9 mouse cellular contexts compared by ENCODE assay signal in the genomic region with DNA sequence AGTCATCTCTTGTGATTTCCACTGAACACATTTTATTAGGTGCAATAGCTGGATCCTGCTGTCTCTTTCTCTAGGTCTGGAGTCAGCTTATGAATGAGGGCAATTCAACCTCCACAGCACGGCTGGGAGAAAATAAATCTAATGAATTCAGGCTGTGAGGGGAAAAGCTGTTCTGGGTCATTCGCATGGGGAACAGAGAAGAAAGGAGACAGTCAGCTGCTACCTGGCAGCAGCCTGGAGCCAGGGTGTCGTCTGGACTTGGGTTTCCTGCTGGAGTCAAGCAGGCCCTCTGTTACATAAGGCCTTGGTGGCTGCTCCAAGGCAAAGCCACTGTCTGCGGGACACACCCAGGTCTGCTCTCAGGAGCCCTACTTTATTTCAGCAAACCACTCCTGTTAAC.
DNase-seq lines count a peak whose midpoint lies in the region; ATAC-seq and TF ChIP-seq lines count a peak whose summit lies in the region.
"Had no signal": no experiment of that assay in that cellular context is flagged by ENCODE, and none has a peak within 500 bp of the region (broad histone marks: within the 10 kb centered on the region; RNA-seq: fewer than 3 reads in every experiment).

No protein-coding gene starts in this region.

- no peaks in the 10 kb centered on the region for H3K27me3 ChIP-seq in embryonic facial prominence, embryonic 12.5 days

- no peaks in the 10 kb centered on the region for H3K9me3 ChIP-seq in embryonic facial prominence, embryonic 12.5 days

- ATAC-seq in embryonic facial prominence, embryonic 12.5 days (ENCODE audit: insufficient number of reproducible peaks, insufficient read depth, low FRiP score, low TSS enrichment) = no peak
- ATAC-seq: lung, postnatal 0 days had no signal

- WGBS in embryonic facial prominence, embryonic 12.5 days = 15% methylated on average over 4 of the region's 4 CpGs

- TF ChIP-seq CTCF in gastrocnemius, adult 2 months (IDR thresholded peaks at IDR 0.05) = no peak

- no peak overlapping the region for H3K4me3 ChIP-seq in gastrocnemius, adult 2 months
- no peak overlapping the region for H3K4me3 ChIP-seq in embryonic facial prominence, embryonic 12.5 days

- H3K36me3 ChIP-seq in embryonic facial prominence, embryonic 12.5 days = no peaks in the 10 kb centered on the region

- intact Hi-C loops in gastrocnemius, adult 2 months (cut with DNase I) = no loop called here

- DNase-seq in gastrocnemius, adult 2 months = peak; percentile 58
- no peak for DNase-seq in gastrocnemius, postnatal 10 days
- peak; percentile 51 for DNase-seq in brain, adult 2 months (ENCODE audit: low read depth, low spot score)
- peak; percentile 6 to 9 for DNase-seq in kidney, postnatal 36 days
- no peak for DNase-seq in lung, postnatal 14 days
- no peak for DNase-seq in thymus, postnatal 14 days
- no peak for DNase-seq in thymus, postnatal 0 days (ENCODE audit: low spot score)

- H3K4me2 ChIP-seq in embryonic facial prominence, embryonic 12.5 days (replicated peaks) = no peak overlapping the region

- peak overlapping the region; percentile 63 for H3K27ac ChIP-seq in gastrocnemius, adult 2 months
- peak overlapping the region; percentile 65 for H3K27ac ChIP-seq in embryonic facial prominence, embryonic 12.5 days

- peaks cover 16% of the 10 kb centered on the region; the same call in 1 of the 2 replicates for H3K4me1 ChIP-seq in embryonic facial prominence, embryonic 12.5 days

- no peak overlapping the region for H3K9ac ChIP-seq in embryonic facial prominence, embryonic 12.5 days

Comparison
In these comparisons a context has a peak if more than half of its experiments do, and no peak if none do; other contexts are left out.
1. DNase-seq: peak in gastrocnemius, adult 2 months (single experiment), brain, adult 2 months (single experiment) and kidney, postnatal 36 days (2 of 2); none in gastrocnemius, postnatal 10 days (single experiment), lung, postnatal 14 days (single experiment), thymus, postnatal 14 days (single experiment) and thymus, postnatal 0 days (single experiment).